Mouse (Mus musculus) ES-E14 (cell line): ENCODE measurements around the gene 4933428G20Rik. TPM values are rescaled to one million over a fixed set of nuclear protein-coding genes. Genes with fewer than 3 reads are reported as not detected.

Experiments
- DNase-seq: peaks from one replicate; pipeline ENCODE4 v3.0.0-alpha.2; 2013; ENCODE audit warnings: low read depth, low spot score
- H3K27ac ChIP-seq: 2 replicates; pipeline ENCODE4 v1.5.1; 2012; ENCODE audit warnings: low read depth, mild to moderate bottlenecking, low read length, moderate library complexity, mixed read lengths; ENCODE audit not compliant: poor library complexity, insufficient read depth, severe bottlenecking
- H3K36me3 ChIP-seq: 2 replicates; pipeline ENCODE4 v1.6.1; 2012; ENCODE audit warnings: mild to moderate bottlenecking, low read length, moderate library complexity, mixed read lengths; ENCODE audit not compliant: control insufficient read depth, poor library complexity, insufficient read depth, severe bottlenecking
- H3K4me1 ChIP-seq, 2 experiments: fragments of 150-350 bp in 1 of 2; sonication (generic) in 1 of 2; 2 replicates each; pipeline ENCODE4 v1.6.1; 2012; ENCODE audit warnings: low read length in 2 of 2, mild to moderate bottlenecking in 1 of 2, mixed read lengths in 1 of 2; ENCODE audit not compliant: control insufficient read depth in 2 of 2, insufficient read depth in 2 of 2, poor library complexity in 1 of 2
- H3K4me3 ChIP-seq, 2 experiments: fragments of 150-350 bp in 1 of 2; sonication (generic) in 1 of 2; 2 replicates each; pipeline ENCODE4 v1.5.1; 2012; ENCODE audit warnings: low read length in 2 of 2, low read depth in 1 of 2, mild to moderate bottlenecking in 1 of 2, mixed read lengths in 1 of 2; ENCODE audit not compliant: insufficient read depth in 1 of 2, poor library complexity in 1 of 2, severe bottlenecking in 1 of 2
- H3K9ac ChIP-seq: 2 replicates; pipeline ENCODE4 v1.6.1; 2012; ENCODE audit warnings: low read depth, mild to moderate bottlenecking, low read length, mixed read lengths; ENCODE audit not compliant: poor library complexity, insufficient read depth, severe bottlenecking
- H3K9me3 ChIP-seq: fragments of 150-350 bp; sonication (generic); 2 replicates; pipeline ENCODE4 v1.6.1; 2012; ENCODE audit warnings: low read depth, mild to moderate bottlenecking, low read length; ENCODE audit not compliant: control insufficient read depth, insufficient read depth
- CHD2 ChIP-seq: IDR thresholded peaks from 2 replicates; pipeline ENCODE4 v1.6.1; 2014; ENCODE audit warnings: mild to moderate bottlenecking, low read depth, low read length, inconsistent platforms
- HCFC1 ChIP-seq: IDR thresholded peaks from 2 replicates; pipeline ENCODE4 v1.6.1; 2012; ENCODE audit warnings: low read length, inconsistent platforms, borderline replicate concordance; ENCODE audit not compliant: insufficient read depth
- MAFK ChIP-seq: IDR thresholded peaks from 2 replicates; pipeline ENCODE4 v1.6.1; 2014; ENCODE audit warnings: mild to moderate bottlenecking, low read depth, low read length, inconsistent platforms; ENCODE audit not compliant: insufficient read depth
- ZC3H11A ChIP-seq: IDR thresholded peaks from 2 replicates; pipeline ENCODE4 v1.6.1; 2012; ENCODE audit warnings: low read depth, mild to moderate bottlenecking, inconsistent platforms, low read length, borderline replicate concordance
- ZNF384 ChIP-seq: IDR thresholded peaks from 2 replicates; pipeline ENCODE4 v1.6.1; 2012; ENCODE audit warnings: low read depth, low read length, inconsistent platforms
- in situ Hi-C, 2 experiments: fragments of 600-800 bp; cut with MboI; formaldehyde crosslinking; loops; one replicate each; pipeline ENCODE4 v1.15.1; 2025; ENCODE audit warnings: low sequenced_read_pairs in 2 of 2, inconsistent platforms in 1 of 2; ENCODE audit not compliant: unreplicated experiment in 2 of 2
- total RNA-seq: library from RNA; depleted of rRNA; stranded (reverse); fragments of 300-350 nt; gene quantifications from 2 replicates; pipeline ENCODE4 v1.2.3, GENCODE M21; 2012

4933428G20Rik gene
- total RNA-seq, 1 experiment = 0.36 TPM

DNA sequence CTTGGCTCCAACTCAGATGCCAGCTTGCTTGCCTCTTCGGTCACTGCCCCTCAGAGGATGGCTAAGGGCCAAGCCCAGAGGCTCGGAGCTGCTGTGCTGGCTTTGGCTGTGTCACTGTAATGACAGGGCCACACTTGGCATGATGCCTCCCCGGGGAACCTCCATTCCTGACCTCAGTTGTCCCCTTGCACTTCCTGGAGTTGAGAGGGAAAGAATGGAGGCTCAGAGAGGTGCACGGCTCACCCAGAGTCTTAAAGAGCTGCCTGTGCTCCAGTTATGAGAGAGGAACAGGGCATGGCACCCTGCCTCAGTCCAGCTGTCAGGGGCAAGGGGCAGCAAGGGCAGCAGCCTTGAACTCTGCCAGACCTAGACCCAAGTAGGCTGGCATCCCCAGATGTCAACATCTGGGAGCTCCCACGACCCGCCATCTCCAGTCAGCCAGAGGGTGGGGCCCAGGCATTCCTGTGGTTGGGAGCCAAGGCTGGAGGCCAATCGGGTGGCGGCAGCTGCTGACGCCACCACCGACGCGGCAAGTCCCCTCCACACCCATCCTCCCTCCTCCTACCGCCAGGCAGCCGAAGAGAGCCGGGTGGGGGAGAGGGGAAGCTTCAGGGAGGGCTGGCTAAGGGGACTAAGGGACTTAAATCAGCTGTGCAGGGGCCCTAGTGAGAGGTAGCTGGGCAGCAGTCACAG, 50.4 kb downstream of the 4933428G20Rik start:
- TF ChIP-seq ZNF384 (no peak), ZC3H11A (no peak), HCFC1 (no peak)
- Histone ChIP-seq H3K36me3 (peaks cover 63% of the 10 kb centered on the region), H3K9me3 (no peaks in the 10 kb centered on the region), H3K4me3 (peak overlapping the region; percentile 47 to 52; a peak in 3 of 4 replicates), H3K27ac (no peak overlapping the region), H3K4me1 (peaks cover 4 to 22% of the 10 kb centered on the region in 2 experiments; a peak in 3 of 4 replicates), H3K9ac (peak overlapping the region; percentile 32; the same call in 1 of the 2 replicates)
- peak; percentile 62 for DNase-seq
- in situ Hi-C loops = no loop called here

DNA sequence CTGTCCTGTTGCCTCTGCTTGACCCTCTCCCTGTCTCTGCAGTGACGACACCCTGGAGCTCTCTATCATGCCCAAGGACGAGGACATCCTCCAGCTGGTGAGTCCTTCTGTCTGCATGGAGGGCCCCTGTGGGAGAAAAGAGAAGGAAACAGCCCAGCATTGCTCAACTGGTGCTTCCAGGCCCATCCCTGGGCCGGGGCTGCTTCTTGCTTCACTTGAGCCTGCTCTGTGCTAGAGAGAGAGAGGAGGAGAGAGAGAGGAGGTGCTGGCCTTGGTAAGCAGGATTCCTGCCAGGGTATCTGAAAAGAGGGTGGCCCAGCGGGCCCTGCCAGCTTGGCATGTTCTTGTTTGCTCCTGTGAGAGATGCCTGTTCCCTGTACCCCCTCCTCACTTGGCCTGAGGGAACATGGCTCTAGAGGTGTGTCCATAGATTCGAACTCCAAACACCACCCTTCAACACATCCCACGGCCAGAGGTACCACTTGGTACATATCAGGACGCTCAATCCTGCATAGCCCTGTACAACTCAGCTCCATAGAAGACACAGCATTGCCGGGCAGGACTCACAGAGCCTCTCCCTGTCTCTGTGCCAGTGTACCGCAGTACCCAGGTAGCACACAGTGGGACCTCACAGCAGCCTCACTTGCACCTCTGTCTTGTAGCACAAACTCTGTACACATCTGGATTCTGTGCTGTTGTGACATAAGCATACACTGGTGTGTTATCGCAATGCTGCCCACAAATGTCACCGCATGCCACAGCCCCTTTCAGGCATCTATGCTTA, 51.3 kb downstream of the 4933428G20Rik start:
- H3K27ac ChIP-seq = no peak overlapping the region
- no peak overlapping the region for H3K9ac ChIP-seq
- H3K4me3 ChIP-seq = no peak overlapping the region
- TF ChIP-seq HCFC1 = no peak
- no peak for TF ChIP-seq ZC3H11A
- no peak for TF ChIP-seq ZNF384
- TF ChIP-seq CHD2 = no peak
- TF ChIP-seq MAFK = no peak
- H3K36me3 ChIP-seq = peaks cover 61% of the 10 kb centered on the region
- in situ Hi-C loops = no loop called here
- H3K9me3 ChIP-seq = no peaks in the 10 kb centered on the region
- no peak for DNase-seq
- H3K4me1 ChIP-seq = peaks cover 4 to 22% of the 10 kb centered on the region in 2 experiments; a peak in 3 of 4 replicates

DNA sequence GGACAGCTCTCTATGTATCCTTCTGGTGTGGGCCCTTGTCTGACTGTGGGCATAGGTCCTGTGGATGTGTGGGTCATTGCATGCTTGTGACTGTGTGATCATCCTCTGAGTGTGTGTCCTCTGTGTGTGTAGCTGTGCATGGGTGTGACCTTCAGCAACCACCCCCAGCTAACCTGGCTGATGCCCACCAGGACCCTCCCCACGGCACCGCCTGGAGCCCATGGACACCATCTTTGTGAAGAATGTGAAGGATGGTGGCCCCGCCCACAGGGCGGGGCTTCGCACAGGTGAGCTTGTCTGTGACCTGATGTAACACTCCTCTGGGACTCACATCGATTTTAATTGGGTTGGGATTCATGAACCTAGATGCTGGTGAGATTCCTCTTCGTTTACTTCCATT, 52.2 kb downstream of the 4933428G20Rik start:
- H3K4me1 ChIP-seq = peaks cover 4 to 22% of the 10 kb centered on the region in 2 experiments; a peak in 3 of 4 replicates
- no peak for TF ChIP-seq ZC3H11A
- H3K9me3 ChIP-seq = no peaks in the 10 kb centered on the region
- H3K27ac ChIP-seq = no peak overlapping the region
- H3K4me3 ChIP-seq = no peak overlapping the region
- H3K9ac ChIP-seq = no peak overlapping the region
- peaks cover 58% of the 10 kb centered on the region for H3K36me3 ChIP-seq
- no peak for DNase-seq
- in situ Hi-C loops = no loop called here

DNA sequence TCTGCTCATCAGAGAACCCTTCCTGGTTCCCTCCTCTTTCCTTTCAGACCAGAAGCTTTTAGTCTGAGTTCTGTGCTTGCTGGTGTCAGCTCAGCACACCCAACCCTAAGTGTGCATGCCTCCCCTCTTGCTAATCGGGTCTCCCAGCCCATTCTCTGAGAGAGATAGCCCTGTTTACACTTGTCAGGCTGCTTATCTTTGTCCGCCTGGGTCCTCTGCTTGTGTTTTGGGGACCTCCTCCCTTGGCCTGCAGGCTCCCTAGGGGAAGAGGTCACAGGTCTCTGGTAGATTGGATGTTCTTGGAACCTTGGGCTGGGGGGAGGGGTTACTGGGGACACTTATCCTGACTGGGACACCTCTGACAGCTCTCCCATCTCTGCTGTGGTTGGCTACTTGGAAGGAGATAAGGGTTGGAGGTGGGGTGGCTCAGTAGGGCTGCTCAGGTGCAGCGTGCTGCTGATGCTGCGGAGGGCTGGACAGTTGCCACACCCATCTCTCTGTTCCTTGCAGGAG, 54.1 kb downstream of the 4933428G20Rik start:
- H3K4me3 ChIP-seq = no peak overlapping the region
- in situ Hi-C loops = no loop called here
- TF ChIP-seq MAFK (no peak), ZNF384 (no peak)
- no peak for DNase-seq
- peaks cover 4 to 31% of the 10 kb centered on the region in 2 experiments; a peak in 3 of 4 replicates for H3K4me1 ChIP-seq
- H3K9me3 ChIP-seq = no peaks in the 10 kb centered on the region
- no peak overlapping the region for H3K27ac ChIP-seq
- peaks cover 45% of the 10 kb centered on the region for H3K36me3 ChIP-seq
- H3K9ac ChIP-seq = no peak overlapping the region; the same call in 1 of the 2 replicates

DNA sequence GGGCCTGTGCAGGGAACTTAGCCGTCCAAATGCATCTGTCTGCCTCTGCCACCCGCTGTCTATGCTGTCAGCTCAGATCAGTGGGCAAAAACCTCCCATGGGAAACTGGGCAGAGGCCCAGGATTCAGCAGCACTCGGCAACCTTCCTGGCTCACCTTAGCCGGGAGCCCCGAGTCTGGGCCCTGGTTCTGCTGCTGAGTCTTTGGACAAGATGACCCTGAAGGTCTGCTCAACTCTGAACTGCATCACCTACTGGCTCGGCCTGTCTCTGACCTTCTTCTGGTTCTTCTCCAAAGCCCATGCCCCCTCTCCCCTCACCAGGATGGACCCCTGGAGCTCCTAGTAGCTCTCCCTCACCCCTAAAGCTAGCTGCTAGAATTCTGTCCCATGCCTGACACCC, 54.5 kb downstream of the 4933428G20Rik start:
- TF ChIP-seq CHD2 (no peak), MAFK (no peak), ZNF384 (no peak), ZC3H11A (no peak), HCFC1 (no peak)
- in situ Hi-C loops = no loop called here
- H3K4me3 ChIP-seq = no peak overlapping the region
- H3K9me3 ChIP-seq = no peaks in the 10 kb centered on the region
- H3K36me3 ChIP-seq = peaks cover 45% of the 10 kb centered on the region
- H3K4me1 ChIP-seq = peaks cover 6 to 33% of the 10 kb centered on the region in 2 experiments; a peak in 3 of 4 replicates
- no peak for DNase-seq
- H3K27ac ChIP-seq = no peak overlapping the region
- no peak overlapping the region for H3K9ac ChIP-seq
